Mouse (Mus musculus): ENCODE results near the gene Tecta. TPM values are rescaled to one million over a fixed set of nuclear protein-coding genes. Genes with fewer than 3 reads are reported as not detected.

Gene Tecta
- polyA plus RNA-seq, 1 experiment from 2014 or later: 0.53 TPM

Small RNA genes lying within 50 kb of the gene (microRNA-seq; reads per million reads assigned to microRNA genes)
- not detected for gene Gm44311

Other genes with a start within 250 kb of the Tecta start
- gene Sc5d, start 135.7 kb downstream of the Tecta start, polyA plus RNA-seq (2015; fragmentation: Nextera tagmentation; extraction: Ambion mirVana): 64.8 and 72.1 TPM in 2 replicates
- gene Tbcel, start 107.9 kb upstream of the Tecta start, polyA plus RNA-seq (2015; fragmentation: Nextera tagmentation; extraction: Ambion mirVana): 4.4 and 4.8 TPM in 2 replicates